Mouse (Mus musculus): Measurements from ENCODE around the gene Gamt. TPM values are rescaled to one million over a fixed set of nuclear protein-coding genes. Genes with fewer than 3 reads are reported as not detected.

The Gamt gene
- polyA plus RNA-seq, 1 experiment from 2014 or later = 30.1 TPM

DNA sequence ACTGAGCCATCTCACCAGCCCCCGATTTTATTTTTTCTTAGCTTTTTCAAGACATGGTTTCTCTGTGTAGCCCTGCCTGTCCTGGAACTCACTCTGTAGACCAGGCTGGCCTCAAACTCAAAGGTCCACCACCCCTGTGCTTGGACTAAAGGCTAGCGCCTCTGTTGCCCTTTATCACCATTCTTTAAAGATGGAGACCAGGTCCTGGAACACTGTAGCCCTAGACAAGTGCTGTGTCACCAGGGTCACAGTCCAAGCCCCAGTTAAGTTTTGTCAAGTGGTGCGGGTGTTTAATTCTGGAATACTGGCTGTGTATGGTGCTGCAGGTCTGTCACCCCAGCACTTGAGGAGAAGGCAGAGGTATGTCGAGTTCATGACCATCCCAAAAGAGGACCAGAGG is 23.8 kb downstream of the Gamt start:
- no peaks in the 10 kb centered on the region for H3K4me1 ChIP-seq (replicated peaks; ENCODE audit: control insufficient read depth, insufficient read depth, low read length)
- no peak overlapping the region for H3K4me3 ChIP-seq (ENCODE audit: low read depth, low read length)
- 92% methylated on average over 4 of the region's 4 CpGs for WGBS
- H3K9ac ChIP-seq (ENCODE audit: low read depth, low read length) = no peak overlapping the region
- no peak for ATAC-seq
- H3K4me2 ChIP-seq (replicated peaks; ENCODE audit: low read depth) = no peak overlapping the region
- H3K27me3 ChIP-seq (replicated peaks; ENCODE audit: control insufficient read depth, insufficient read depth, low read length) = no peaks in the 10 kb centered on the region
- no peak overlapping the region for H3K27ac ChIP-seq (ENCODE audit: low read depth, low read length)
- peaks cover 93% of the 10 kb centered on the region for H3K36me3 ChIP-seq (ENCODE audit: control insufficient read depth, insufficient read depth)
- H3K9me3 ChIP-seq (ENCODE audit: control insufficient read depth) = no peaks in the 10 kb centered on the region
- no peak for TF ChIP-seq CTCF (IDR thresholded peaks at IDR 0.05; ENCODE audit: low read depth)

DNA sequence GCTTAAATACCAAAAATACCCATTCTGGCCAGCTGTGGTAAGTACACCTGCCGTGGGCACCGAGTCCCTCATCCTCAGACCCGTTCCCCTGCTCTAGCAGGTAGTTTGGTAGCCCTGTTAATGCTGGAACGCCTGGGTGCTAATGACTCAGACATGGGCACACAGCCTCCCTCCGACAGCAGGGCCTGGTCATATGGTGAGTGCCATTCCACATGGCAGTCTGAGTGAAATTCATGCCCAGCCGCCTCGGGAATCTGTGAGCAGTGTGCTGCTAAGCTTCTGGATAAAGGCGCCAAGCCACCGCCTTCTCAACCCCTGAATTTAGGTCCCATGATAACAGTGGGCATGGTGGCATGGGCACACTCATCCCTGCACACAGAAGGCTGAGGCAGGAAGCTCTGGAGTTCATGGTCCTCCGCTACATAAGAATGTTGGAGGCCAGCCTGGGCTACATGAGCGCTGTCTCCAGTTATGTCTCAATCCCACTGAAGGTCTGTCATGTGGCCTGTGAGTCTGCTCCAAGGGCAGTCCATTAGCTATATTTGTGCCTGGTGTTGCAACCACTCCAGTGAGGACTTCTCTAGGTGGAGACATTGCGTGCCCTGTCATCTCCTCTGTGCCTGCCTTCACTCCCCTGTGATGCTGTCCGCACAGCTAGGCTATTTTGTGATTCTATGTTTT is 24.5 kb downstream of the Gamt start:
- Histone ChIP-seq H3K4me2 (replicated peaks; ENCODE audit: low read depth) (no peak overlapping the region), H3K9ac (ENCODE audit: low read depth, low read length) (no peak overlapping the region), H3K9me3 (ENCODE audit: control insufficient read depth) (no peaks in the 10 kb centered on the region), H3K27me3 (replicated peaks; ENCODE audit: control insufficient read depth, insufficient read depth, low read length) (no peaks in the 10 kb centered on the region), H3K4me3 (ENCODE audit: low read depth, low read length) (no peak overlapping the region), H3K4me1 (replicated peaks; ENCODE audit: control insufficient read depth, insufficient read depth, low read length) (no peaks in the 10 kb centered on the region), H3K36me3 (ENCODE audit: control insufficient read depth, insufficient read depth) (peaks cover 94% of the 10 kb centered on the region), H3K27ac (ENCODE audit: low read depth, low read length) (no peak overlapping the region)
- ATAC-seq = no peak
- no peak for TF ChIP-seq CTCF (IDR thresholded peaks at IDR 0.05; ENCODE audit: low read depth)
- 96% methylated on average over 13 of the region's 13 CpGs for WGBS

DNA sequence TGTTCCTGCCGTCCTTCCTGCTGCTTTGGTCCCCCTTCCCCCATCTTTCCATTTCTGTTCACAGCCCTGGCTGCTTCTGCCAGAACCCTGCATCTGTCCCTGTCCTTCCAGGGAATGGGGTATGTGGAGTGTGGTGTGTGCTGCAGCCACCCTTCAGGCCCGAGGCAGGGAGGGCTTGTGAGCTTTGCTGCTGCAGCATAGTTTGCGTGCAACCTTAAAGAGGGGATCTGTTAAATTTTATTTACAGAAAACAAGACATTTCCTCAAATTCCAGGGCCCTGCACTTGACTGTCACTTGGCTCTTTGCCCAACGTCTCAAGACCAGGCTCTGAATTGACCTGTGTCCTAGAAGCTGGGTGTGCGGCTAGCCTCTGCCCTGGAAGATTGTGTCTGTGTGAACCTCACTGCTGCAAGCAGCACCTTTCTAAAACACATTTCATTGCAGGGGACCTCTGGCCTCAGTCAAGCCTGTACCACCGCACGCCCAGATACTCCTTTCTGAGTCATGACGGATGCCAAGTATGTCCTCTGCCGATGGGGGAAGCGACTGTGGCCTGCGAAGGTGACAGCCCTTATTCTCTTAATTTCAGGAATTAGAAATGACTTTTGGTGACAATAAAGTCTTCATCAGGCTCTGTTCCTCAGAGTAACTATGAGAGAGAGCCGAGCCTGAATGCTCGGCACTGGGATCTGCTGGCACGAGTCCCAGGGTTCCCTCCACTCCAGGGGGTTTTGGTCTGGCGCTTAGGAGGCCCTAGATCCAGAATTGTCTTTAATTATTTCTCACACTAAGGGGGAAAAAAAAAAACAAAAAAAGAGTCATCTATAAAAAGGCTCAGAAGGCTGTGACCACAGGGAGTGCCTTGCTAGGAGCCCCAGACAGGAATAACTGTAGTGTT is 32.7 kb downstream of the Gamt start:
- no peak overlapping the region for H3K27ac ChIP-seq (ENCODE audit: low read depth, low read length)
- peaks cover 36% of the 10 kb centered on the region for H3K36me3 ChIP-seq (ENCODE audit: control insufficient read depth, insufficient read depth)
- no peaks in the 10 kb centered on the region for H3K27me3 ChIP-seq (replicated peaks; ENCODE audit: control insufficient read depth, insufficient read depth, low read length)
- no peak for ATAC-seq
- 37% methylated on average over 15 of the region's 15 CpGs for WGBS
- peak overlapping the region; percentile 94 for H3K4me2 ChIP-seq (replicated peaks; ENCODE audit: low read depth)
- TF ChIP-seq CTCF (IDR thresholded peaks at IDR 0.05; ENCODE audit: low read depth) = no peak
- 0 out of 2 replicates have a peak overlapping the region, but pooled peaks have one; percentile 11 for H3K9ac ChIP-seq (ENCODE audit: low read depth, low read length)
- no peaks in the 10 kb centered on the region for H3K9me3 ChIP-seq (ENCODE audit: control insufficient read depth)
- H3K4me3 ChIP-seq (ENCODE audit: low read depth, low read length) = no peak overlapping the region
- H3K4me1 ChIP-seq (replicated peaks; ENCODE audit: control insufficient read depth, insufficient read depth, low read length) = no peaks in the 10 kb centered on the region; the same call in 1 of the 2 replicates

DNA sequence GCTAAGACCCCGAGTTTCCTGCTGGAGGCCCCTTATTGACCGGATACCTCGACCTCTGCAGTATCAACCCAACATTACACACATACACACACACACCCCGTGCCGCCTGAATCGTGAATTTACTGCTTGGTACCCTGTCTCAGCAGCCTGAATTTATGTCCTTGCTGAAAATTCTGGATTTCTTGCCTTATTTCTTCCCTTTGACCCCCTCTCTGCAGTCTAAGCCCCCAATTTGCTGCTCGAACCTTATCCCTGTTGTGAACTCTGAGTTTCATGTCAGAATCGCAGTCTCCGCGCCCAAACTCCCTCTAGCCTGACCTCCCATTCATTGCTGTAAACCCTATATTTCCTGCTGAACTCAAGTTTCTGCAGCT is 33.7 kb downstream of the Gamt start:
- Histone ChIP-seq H3K4me3 (ENCODE audit: low read depth, low read length) (peak overlapping the region; percentile 87), H3K36me3 (ENCODE audit: control insufficient read depth, insufficient read depth) (peaks cover 27% of the 10 kb centered on the region), H3K9me3 (ENCODE audit: control insufficient read depth) (no peaks in the 10 kb centered on the region), H3K27ac (ENCODE audit: low read depth, low read length) (0 out of 2 replicates have a peak overlapping the region, but pooled peaks have one; percentile 85), H3K27me3 (replicated peaks; ENCODE audit: control insufficient read depth, insufficient read depth, low read length) (no peaks in the 10 kb centered on the region), H3K4me1 (replicated peaks; ENCODE audit: control insufficient read depth, insufficient read depth, low read length) (no peaks in the 10 kb centered on the region; the same call in 1 of the 2 replicates), H3K9ac (ENCODE audit: low read depth, low read length) (peak overlapping the region; percentile 81), H3K4me2 (replicated peaks; ENCODE audit: low read depth) (peak overlapping the region; percentile 94)
- ATAC-seq = no peak
- WGBS = 3% methylated on average over 10 of the region's 10 CpGs
- no peak for TF ChIP-seq CTCF (IDR thresholded peaks at IDR 0.05; ENCODE audit: low read depth)

DNA sequence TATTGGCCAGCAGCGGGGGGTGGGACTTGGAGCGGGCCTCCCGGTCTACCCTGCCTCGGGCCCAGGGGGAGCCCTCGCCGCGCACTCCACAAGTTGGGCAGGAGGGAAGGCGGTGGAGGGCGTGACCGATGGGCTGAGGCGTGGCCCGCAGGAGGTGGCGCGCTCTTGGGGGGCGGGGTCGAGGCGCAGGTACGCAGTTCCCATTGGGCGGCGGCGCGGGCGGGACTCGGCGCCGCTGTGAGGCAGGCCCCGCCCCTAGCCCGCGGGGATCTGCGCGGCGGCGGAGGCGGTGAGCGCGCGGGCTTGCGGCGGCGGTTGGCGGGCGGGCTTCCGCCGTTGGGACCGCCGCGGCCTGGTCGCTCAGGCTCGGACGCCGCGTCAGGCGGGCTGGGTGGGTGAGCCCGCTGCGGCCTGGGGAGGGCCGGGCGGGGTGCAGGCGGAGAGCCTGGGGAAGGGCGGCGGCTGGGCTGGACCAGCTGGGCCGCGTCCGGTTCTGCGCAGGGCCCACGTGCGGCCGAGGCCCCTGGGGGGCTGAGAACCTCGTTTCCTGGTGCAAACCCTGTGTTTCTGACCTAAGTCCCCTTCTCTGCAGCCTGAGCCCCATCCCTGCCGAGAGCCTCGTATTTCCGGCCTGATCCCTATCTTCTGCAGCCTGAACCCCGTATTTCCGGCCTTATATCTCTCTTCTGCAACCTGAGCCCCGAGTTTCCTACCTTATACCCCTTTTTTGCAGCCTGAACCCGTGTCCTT is 34.2 kb downstream of the Gamt start, which contains the start of gene Mum1:
Mum1 (plus strand) TSS at position 19 of the 750 bp plus-strand sequence.
- TF ChIP-seq CTCF (IDR thresholded peaks at IDR 0.05; ENCODE audit: low read depth) = peak; percentile 84
- under 1% methylated on average over 66 of the region's 75 CpGs for WGBS
- H3K4me1 ChIP-seq (replicated peaks; ENCODE audit: control insufficient read depth, insufficient read depth, low read length) = no peaks in the 10 kb centered on the region; the same call in 1 of the 2 replicates
- peak; percentile 100 for ATAC-seq
- no peaks in the 10 kb centered on the region for H3K27me3 ChIP-seq (replicated peaks; ENCODE audit: control insufficient read depth, insufficient read depth, low read length)
- peak within 1 kb of the TSS; percentile 94 for H3K4me2 ChIP-seq (replicated peaks; ENCODE audit: low read depth)
- H3K36me3 ChIP-seq (ENCODE audit: control insufficient read depth, insufficient read depth) = peaks cover 23% of the 10 kb centered on the region
- H3K9me3 ChIP-seq (ENCODE audit: control insufficient read depth) = no peaks in the 10 kb centered on the region
- H3K9ac ChIP-seq (ENCODE audit: low read depth, low read length) = peak within 1 kb of the TSS; percentile 81
- peak within 1 kb of the TSS; percentile 85 for H3K27ac ChIP-seq (ENCODE audit: low read depth, low read length)
- H3K4me3 ChIP-seq (ENCODE audit: low read depth, low read length) = peak within 1 kb of the TSS; percentile 87
